Mouse (Mus musculus) E14TG2a.4 (cell line): ENCODE measurements at regions not wholly inside any gene's neighbourhood (a gene's known extent, or its start where the extent isn't known, plus 50 kb on each side); places are given as distances from the start of the nearest gene placed in this dataset.

Source experiments
- H3K27me3 ChIP-seq: 2 replicates; pipeline ENCODE4 v1.6.1; 2014; ENCODE audit warnings: low read length, control low read depth; ENCODE audit not compliant: insufficient read depth
- H3K36me3 ChIP-seq: 2 replicates; pipeline ENCODE4 v1.6.1; 2014; ENCODE audit warnings: low read length, control low read depth; ENCODE audit not compliant: insufficient read depth
- H3K4me1 ChIP-seq: replicated peaks from 2 replicates; pipeline ENCODE4 v1.6.1; 2014; ENCODE audit warnings: low read depth, low read length, control low read depth
- H3K4me3 ChIP-seq: replicated peaks from 2 replicates; pipeline ENCODE4 v1.5.1; 2014; ENCODE audit warnings: mild to moderate bottlenecking, low read length
- H3K9me3 ChIP-seq: 2 replicates; pipeline ENCODE4 v1.6.1; 2014; ENCODE audit warnings: low read length, control low read depth
- CTCF ChIP-seq: conservative IDR thresholded peaks from 2 replicates; pipeline ENCODE4 v1.5.1; 2014; ENCODE audit warnings: low read length
- NANOG ChIP-seq: IDR thresholded peaks from 2 replicates; pipeline ENCODE4 v1.6.1; 2014; ENCODE audit warnings: borderline replicate concordance, low read length, mixed read lengths
- POU5F1 ChIP-seq: IDR thresholded peaks from 2 replicates; pipeline ENCODE4 v1.6.1; 2014; ENCODE audit warnings: low read length, borderline replicate concordance

GRCm38 (mm10) chr16:55616408-55617120 is 222.1 kb downstream of the Nfkbiz start:
- Histone ChIP-seq H3K27me3 (no peaks in the 10 kb centered on the region), H3K4me3 (no peak overlapping the region), H3K9me3 (no peaks in the 10 kb centered on the region), H3K36me3 (no peaks in the 10 kb centered on the region), H3K4me1 (0 out of 2 replicates have a peak, but pooled peaks cover 3% of the 10 kb centered on the region)
- no peak for TF ChIP-seq POU5F1
- no peak for TF ChIP-seq CTCF
- TF ChIP-seq NANOG, result no peak

GRCm38 (mm10) chr16:55612873-55613272 is 225.8 kb downstream of the Nfkbiz start:
- H3K4me1 ChIP-seq, result 0 out of 2 replicates have a peak, but pooled peaks cover 3% of the 10 kb centered on the region
- H3K36me3 ChIP-seq, result no peaks in the 10 kb centered on the region
- TF ChIP-seq CTCF (no peak), POU5F1 (no peak), NANOG (no peak)
- H3K9me3 ChIP-seq, result no peaks in the 10 kb centered on the region
- no peak overlapping the region for H3K4me3 ChIP-seq
- H3K27me3 ChIP-seq, result no peaks in the 10 kb centered on the region

- H3K4me1 ChIP-seq, result 0 out of 2 replicates have a peak, but pooled peaks cover 3% of the 10 kb centered on the region
- no peak for TF ChIP-seq POU5F1
- TF ChIP-seq CTCF, result no peak
- no peak for TF ChIP-seq NANOG
- H3K4me3 ChIP-seq, result no peak overlapping the region
- no peaks in the 10 kb centered on the region for H3K36me3 ChIP-seq
- no peaks in the 10 kb centered on the region for H3K9me3 ChIP-seq
- no peaks in the 10 kb centered on the region for H3K27me3 ChIP-seq
Measured at GRCm38 (mm10) chr16:55612001-55612400, 226.7 kb downstream of the Nfkbiz start.

GRCm38 (mm10) chr16:55611172-55611571 is 227.5 kb downstream of the Nfkbiz start:
- Histone ChIP-seq H3K4me1 (no peaks in the 10 kb centered on the region), H3K27me3 (no peaks in the 10 kb centered on the region), H3K36me3 (no peaks in the 10 kb centered on the region), H3K9me3 (no peaks in the 10 kb centered on the region), H3K4me3 (no peak overlapping the region)
- TF ChIP-seq CTCF (no peak), NANOG (no peak), POU5F1 (no peak)

GRCm38 (mm10) chr16:55608361-55608760 is 230.3 kb downstream of the Nfkbiz start:
- no peaks in the 10 kb centered on the region for H3K27me3 ChIP-seq
- no peaks in the 10 kb centered on the region for H3K36me3 ChIP-seq
- H3K4me1 ChIP-seq, result no peaks in the 10 kb centered on the region
- H3K4me3 ChIP-seq, result no peak overlapping the region
- TF ChIP-seq CTCF (no peak), POU5F1 (no peak), NANOG (no peak)
- H3K9me3 ChIP-seq, result no peaks in the 10 kb centered on the region

- H3K4me3 ChIP-seq, result no peak overlapping the region
- no peaks in the 10 kb centered on the region for H3K9me3 ChIP-seq
- H3K36me3 ChIP-seq, result no peaks in the 10 kb centered on the region
- no peaks in the 10 kb centered on the region for H3K27me3 ChIP-seq
- H3K4me1 ChIP-seq, result no peaks in the 10 kb centered on the region
- TF ChIP-seq NANOG, result no peak
- TF ChIP-seq POU5F1, result no peak
- TF ChIP-seq CTCF, result no peak
Measured at GRCm38 (mm10) chr16:55606447-55607239, 232.1 kb downstream of the Nfkbiz start.

GRCm38 (mm10) chr16:55603611-55604010 is 235.1 kb downstream of the Nfkbiz start:
- TF ChIP-seq POU5F1 (no peak), CTCF (no peak), NANOG (no peak)
- Histone ChIP-seq H3K36me3 (no peaks in the 10 kb centered on the region), H3K4me1 (no peaks in the 10 kb centered on the region), H3K27me3 (no peaks in the 10 kb centered on the region), H3K4me3 (no peak overlapping the region), H3K9me3 (no peaks in the 10 kb centered on the region)

GRCm38 (mm10) chr16:55589382-55589956 is 249.2 kb downstream of the Nfkbiz start:
- H3K36me3 ChIP-seq, result no peaks in the 10 kb centered on the region
- H3K9me3 ChIP-seq, result peaks cover 7% of the 10 kb centered on the region
- H3K4me3 ChIP-seq, result no peak overlapping the region
- H3K4me1 ChIP-seq, result no peaks in the 10 kb centered on the region
- no peaks in the 10 kb centered on the region for H3K27me3 ChIP-seq
- TF ChIP-seq NANOG (no peak), CTCF (no peak), POU5F1 (no peak)
